Mouse (Mus musculus): ENCODE results near the gene Trpm3.

DNA sequence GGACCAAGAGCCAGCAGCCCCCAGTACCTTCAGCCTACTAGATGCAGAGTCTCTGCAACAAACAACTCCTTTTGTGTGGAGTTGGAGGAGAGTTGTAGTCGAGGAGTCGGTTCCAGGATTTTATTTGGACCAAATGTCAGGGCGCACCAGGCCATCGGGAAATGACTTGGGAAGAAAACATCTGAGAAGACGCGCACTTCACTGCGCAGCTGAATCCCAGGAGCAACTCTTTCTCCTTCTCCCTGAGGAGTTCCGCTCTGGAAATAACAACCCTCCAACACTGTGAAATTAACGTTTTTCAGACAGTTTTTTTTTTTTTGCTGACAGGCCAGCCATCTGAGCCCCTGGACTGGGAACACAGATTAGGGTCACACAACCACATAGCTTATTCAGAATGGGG is 787.9 kb downstream of the Trpm3 start:
- TF ChIP-seq CTCF (IDR thresholded peaks at IDR 0.05; ENCODE audit: borderline replicate concordance, insufficient read depth, low read depth, low read length) = no peak
- TF ChIP-seq POLR2A (IDR thresholded peaks at IDR 0.05; ENCODE audit: borderline replicate concordance, insufficient read depth, low read length) = no peak

Measured in cerebellum, adult 2 months (tissue).